Mouse (Mus musculus): ENCODE measurements at regions not wholly inside any gene's neighbourhood (a gene's known extent, or its start where the extent isn't known, plus 50 kb on each side); places are given as distances from the start of the nearest gene placed in this dataset.

GRCm38 (mm10) chr8:28235562-28235961 is 788.1 kb downstream of the Poteg start:
- H3K36me3 ChIP-seq (ENCODE audit: control insufficient read depth, insufficient read depth, low read length) = no peaks in the 10 kb centered on the region
- no peak for ATAC-seq (ENCODE audit: low FRiP score)
- H3K9ac ChIP-seq (ENCODE audit: low read length) = no peak overlapping the region
- H3K4me1 ChIP-seq (ENCODE audit: control insufficient read depth, insufficient read depth, low read length) = no peaks in the 10 kb centered on the region
- DNase-seq (ENCODE audit: low spot score, missing footprints) = no peak
- H3K4me3 ChIP-seq (ENCODE audit: low read depth, low read length) = no peak overlapping the region
- 85% methylated on average over 5 of the region's 5 CpGs for WGBS
- no peaks in the 10 kb centered on the region for H3K27me3 ChIP-seq (ENCODE audit: control insufficient read depth, insufficient read depth, low read length)
- no peak overlapping the region for H3K4me2 ChIP-seq
- H3K27ac ChIP-seq (ENCODE audit: low read depth, low read length) = no peak overlapping the region
- H3K9me3 ChIP-seq (ENCODE audit: control insufficient read depth, low read length) = no peaks in the 10 kb centered on the region

- no peak overlapping the region for H3K9ac ChIP-seq (ENCODE audit: low read length)
- no peaks in the 10 kb centered on the region for H3K4me1 ChIP-seq (ENCODE audit: control insufficient read depth, insufficient read depth, low read length)
- no peak overlapping the region for H3K4me3 ChIP-seq (ENCODE audit: low read depth, low read length)
- H3K27me3 ChIP-seq (ENCODE audit: control insufficient read depth, insufficient read depth, low read length) = no peaks in the 10 kb centered on the region
- no peaks in the 10 kb centered on the region for H3K9me3 ChIP-seq (ENCODE audit: control insufficient read depth, low read length)
- H3K27ac ChIP-seq (ENCODE audit: low read depth, low read length) = no peak overlapping the region
- no peak for ATAC-seq (ENCODE audit: low FRiP score)
- DNase-seq (ENCODE audit: low spot score, missing footprints) = no peak
- no peaks in the 10 kb centered on the region for H3K36me3 ChIP-seq (ENCODE audit: control insufficient read depth, insufficient read depth, low read length)
- WGBS = 71% methylated on average over 7 of the region's 7 CpGs
- no peak overlapping the region for H3K4me2 ChIP-seq
Observed at GRCm38 (mm10) chr8:28239411-28239810, 791.9 kb downstream of the Poteg start.

GRCm38 (mm10) chr8:28252399-28253240 is 805.1 kb downstream of the Poteg start:
- no peak overlapping the region for H3K27ac ChIP-seq (ENCODE audit: low read depth, low read length)
- WGBS = 38% methylated on average over 9 of the region's 9 CpGs
- no peaks in the 10 kb centered on the region for H3K4me1 ChIP-seq (ENCODE audit: control insufficient read depth, insufficient read depth, low read length)
- no peak overlapping the region for H3K4me3 ChIP-seq (ENCODE audit: low read depth, low read length)
- H3K9ac ChIP-seq (ENCODE audit: low read length) = no peak overlapping the region
- H3K4me2 ChIP-seq = no peak overlapping the region
- no peaks in the 10 kb centered on the region for H3K27me3 ChIP-seq (ENCODE audit: control insufficient read depth, insufficient read depth, low read length)
- H3K36me3 ChIP-seq (ENCODE audit: control insufficient read depth, insufficient read depth, low read length) = no peaks in the 10 kb centered on the region
- H3K9me3 ChIP-seq (ENCODE audit: control insufficient read depth, low read length) = no peaks in the 10 kb centered on the region
- DNase-seq (ENCODE audit: low spot score, missing footprints) (no peak), ATAC-seq (ENCODE audit: low FRiP score) (no peak)

GRCm38 (mm10) chr8:28267277-28267676 is 819.8 kb downstream of the Poteg start:
- 80% methylated on average over 5 of the region's 5 CpGs for WGBS
- H3K27ac ChIP-seq (ENCODE audit: low read depth, low read length) = no peak overlapping the region
- DNase-seq (ENCODE audit: low spot score, missing footprints) (no peak), ATAC-seq (ENCODE audit: low FRiP score) (no peak)
- no peaks in the 10 kb centered on the region for H3K36me3 ChIP-seq (ENCODE audit: control insufficient read depth, insufficient read depth, low read length)
- no peaks in the 10 kb centered on the region for H3K4me1 ChIP-seq (ENCODE audit: control insufficient read depth, insufficient read depth, low read length)
- H3K9me3 ChIP-seq (ENCODE audit: control insufficient read depth, low read length) = no peaks in the 10 kb centered on the region
- no peak overlapping the region for H3K4me3 ChIP-seq (ENCODE audit: low read depth, low read length)
- no peak overlapping the region for H3K4me2 ChIP-seq
- no peak overlapping the region for H3K9ac ChIP-seq (ENCODE audit: low read length)
- no peaks in the 10 kb centered on the region for H3K27me3 ChIP-seq (ENCODE audit: control insufficient read depth, insufficient read depth, low read length)

GRCm38 (mm10) chr8:28284257-28284656 is 836.8 kb downstream of the Poteg start:
- no peak overlapping the region for H3K4me2 ChIP-seq
- DNase-seq (ENCODE audit: low spot score, missing footprints) = no peak
- H3K27ac ChIP-seq (ENCODE audit: low read depth, low read length) = no peak overlapping the region
- no peaks in the 10 kb centered on the region for H3K9me3 ChIP-seq (ENCODE audit: control insufficient read depth, low read length)
- H3K4me3 ChIP-seq (ENCODE audit: low read depth, low read length) = no peak overlapping the region
- no peaks in the 10 kb centered on the region for H3K27me3 ChIP-seq (ENCODE audit: control insufficient read depth, insufficient read depth, low read length)
- H3K4me1 ChIP-seq (ENCODE audit: control insufficient read depth, insufficient read depth, low read length) = no peaks in the 10 kb centered on the region
- H3K9ac ChIP-seq (ENCODE audit: low read length) = no peak overlapping the region
- ATAC-seq (ENCODE audit: low FRiP score) = no peak
- 87% methylated on average over 2 of the region's 2 CpGs for WGBS
- H3K36me3 ChIP-seq (ENCODE audit: control insufficient read depth, insufficient read depth, low read length) = no peaks in the 10 kb centered on the region

GRCm38 (mm10) chr8:28298896-28299793 is 851.7 kb downstream of the Poteg start:
- 81% methylated on average over 5 of the region's 5 CpGs for WGBS
- Histone ChIP-seq H3K27me3 (ENCODE audit: control insufficient read depth, insufficient read depth, low read length) (no peaks in the 10 kb centered on the region), H3K9me3 (ENCODE audit: control insufficient read depth, low read length) (no peaks in the 10 kb centered on the region), H3K36me3 (ENCODE audit: control insufficient read depth, insufficient read depth, low read length) (no peaks in the 10 kb centered on the region), H3K4me1 (ENCODE audit: control insufficient read depth, insufficient read depth, low read length) (no peaks in the 10 kb centered on the region), H3K4me2 (no peak overlapping the region), H3K9ac (ENCODE audit: low read length) (no peak overlapping the region), H3K4me3 (ENCODE audit: low read depth, low read length) (no peak overlapping the region), H3K27ac (ENCODE audit: low read depth, low read length) (no peak overlapping the region)
- DNase-seq (ENCODE audit: low spot score, missing footprints) (no peak), ATAC-seq (ENCODE audit: low FRiP score) (no peak)

- H3K36me3 ChIP-seq (ENCODE audit: control insufficient read depth, insufficient read depth, low read length) = no peaks in the 10 kb centered on the region
- H3K9ac ChIP-seq (ENCODE audit: low read length) = no peak overlapping the region
- ATAC-seq (ENCODE audit: low FRiP score) = no peak
- WGBS = 63% methylated on average over 1 of the region's 1 CpGs
- no peaks in the 10 kb centered on the region for H3K27me3 ChIP-seq (ENCODE audit: control insufficient read depth, insufficient read depth, low read length)
- no peaks in the 10 kb centered on the region for H3K9me3 ChIP-seq (ENCODE audit: control insufficient read depth, low read length)
- H3K4me3 ChIP-seq (ENCODE audit: low read depth, low read length) = no peak overlapping the region
- DNase-seq (ENCODE audit: low spot score, missing footprints) = no peak
- no peaks in the 10 kb centered on the region for H3K4me1 ChIP-seq (ENCODE audit: control insufficient read depth, insufficient read depth, low read length)
- no peak overlapping the region for H3K27ac ChIP-seq (ENCODE audit: low read depth, low read length)
- H3K4me2 ChIP-seq = no peak overlapping the region
Observed at GRCm38 (mm10) chr8:28317081-28317480, 869.6 kb downstream of the Poteg start.

GRCm38 (mm10) chr8:28333388-28333787 is 885.9 kb downstream of the Poteg start:
- DNase-seq (ENCODE audit: low spot score, missing footprints) (no peak), ATAC-seq (ENCODE audit: low FRiP score) (no peak)
- H3K9me3 ChIP-seq (ENCODE audit: control insufficient read depth, low read length) = no peaks in the 10 kb centered on the region
- 83% methylated on average over 1 of the region's 1 CpGs for WGBS
- no peak overlapping the region for H3K27ac ChIP-seq (ENCODE audit: low read depth, low read length)
- H3K4me2 ChIP-seq = no peak overlapping the region
- no peaks in the 10 kb centered on the region for H3K27me3 ChIP-seq (ENCODE audit: control insufficient read depth, insufficient read depth, low read length)
- no peak overlapping the region for H3K4me3 ChIP-seq (ENCODE audit: low read depth, low read length)
- H3K4me1 ChIP-seq (ENCODE audit: control insufficient read depth, insufficient read depth, low read length) = no peaks in the 10 kb centered on the region
- H3K9ac ChIP-seq (ENCODE audit: low read length) = no peak overlapping the region
- H3K36me3 ChIP-seq (ENCODE audit: control insufficient read depth, insufficient read depth, low read length) = no peaks in the 10 kb centered on the region

- WGBS = 84% methylated on average over 4 of the region's 4 CpGs
- DNase-seq (ENCODE audit: low spot score, missing footprints) (no peak), ATAC-seq (ENCODE audit: low FRiP score) (no peak)
- Histone ChIP-seq H3K4me2 (no peak overlapping the region), H3K9ac (ENCODE audit: low read length) (no peak overlapping the region), H3K9me3 (ENCODE audit: control insufficient read depth, low read length) (no peaks in the 10 kb centered on the region), H3K27me3 (ENCODE audit: control insufficient read depth, insufficient read depth, low read length) (no peaks in the 10 kb centered on the region), H3K36me3 (ENCODE audit: control insufficient read depth, insufficient read depth, low read length) (no peaks in the 10 kb centered on the region), H3K4me3 (ENCODE audit: low read depth, low read length) (no peak overlapping the region), H3K27ac (ENCODE audit: low read depth, low read length) (no peak overlapping the region), H3K4me1 (ENCODE audit: control insufficient read depth, insufficient read depth, low read length) (no peaks in the 10 kb centered on the region)
Observed at GRCm38 (mm10) chr8:28337484-28337883, 890.0 kb downstream of the Poteg start.
